Mouse (Mus musculus): ENCODE results near the gene Rab4a.

The Rab4a gene

GRCm38 (mm10) chr8:123805718-123806373 lies at the start of gene Rab4a:
Rab4a (plus strand) TSS chr8:123805985.
- DNase-seq: peak; percentile 94 to 95

GRCm38 (mm10) chr8:123756901-123757300 lies 48.9 kb upstream of the Rab4a start:
- DNase-seq: no peak

DNA sequence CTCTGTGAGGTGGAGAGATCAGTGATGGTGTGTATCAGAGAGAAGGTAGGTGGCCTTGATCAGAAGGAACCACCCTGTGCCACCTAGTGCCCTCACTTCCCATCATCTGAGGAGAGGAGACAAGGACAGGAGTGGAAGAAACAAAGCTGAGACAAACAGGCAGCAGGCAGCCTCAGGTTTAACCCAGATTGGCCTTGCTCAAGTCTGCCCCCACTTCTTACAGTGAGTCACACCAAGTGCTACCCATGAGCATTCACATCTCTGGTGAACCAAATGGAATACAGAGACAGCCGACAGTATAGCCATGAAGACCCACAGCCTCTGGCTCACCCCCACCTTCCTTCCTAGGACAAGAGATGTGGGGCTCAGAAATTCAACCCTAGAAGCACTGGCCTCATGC lies 46.9 kb upstream of the Rab4a start:
- no peak for DNase-seq

GRCm38 (mm10) chr8:123759933-123760332 lies 45.9 kb upstream of the Rab4a start:
- peak; percentile 34 to 43 for DNase-seq

GRCm38 (mm10) chr8:123760579-123760978 lies 45.2 kb upstream of the Rab4a start:
- DNase-seq: no peak

DNA sequence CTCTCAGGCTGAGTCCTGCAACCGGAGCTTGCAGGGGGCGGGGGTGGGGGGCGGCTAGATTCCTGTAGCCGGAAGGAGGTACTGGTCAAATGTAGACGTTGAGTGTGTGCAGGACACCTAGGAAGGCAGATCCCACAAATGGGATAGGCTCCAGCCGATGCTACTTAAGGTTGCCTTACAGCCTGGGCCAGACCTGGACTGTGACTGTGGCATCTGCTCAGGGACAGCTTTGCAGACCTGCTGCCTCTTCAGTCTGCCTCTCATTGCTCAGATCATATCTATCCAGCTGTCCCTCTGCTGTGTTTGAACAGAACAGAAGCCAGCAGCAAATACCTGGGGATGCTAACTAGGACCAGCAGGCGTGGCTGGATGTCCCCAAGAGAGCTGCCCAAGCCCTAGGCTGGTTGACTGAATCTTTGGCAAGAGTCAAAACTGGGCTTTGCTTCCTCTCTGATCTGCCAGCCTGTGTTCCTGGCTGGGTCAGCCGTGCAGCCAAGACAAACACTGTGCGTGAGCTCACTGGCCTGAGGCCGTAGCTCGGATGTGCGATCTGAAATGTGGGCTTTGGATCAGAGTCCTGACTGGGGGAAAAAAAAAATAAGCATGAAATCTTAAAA lies 44.4 kb upstream of the Rab4a start:
- DNase-seq: peak; percentile 76 to 80

DNA sequence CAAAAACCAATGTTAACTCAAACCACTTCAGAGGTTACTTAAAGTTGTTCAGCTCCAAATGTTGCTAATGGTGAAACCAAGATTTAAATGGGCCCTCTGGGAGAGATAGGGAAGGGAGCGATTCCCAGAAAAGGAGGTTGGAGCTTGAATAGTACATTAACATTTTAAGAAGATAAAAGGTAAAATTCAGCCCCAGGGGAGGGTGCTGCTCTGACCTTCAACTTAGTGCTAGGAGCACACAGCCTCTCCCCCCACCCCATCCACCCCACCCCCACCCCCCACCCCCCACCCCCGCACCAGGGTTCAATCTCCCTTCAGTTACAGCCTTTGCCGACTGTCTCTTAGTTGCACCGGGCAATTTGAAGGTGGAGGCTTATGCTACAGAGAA lies 43.9 kb upstream of the Rab4a start:
- DNase-seq: no peak

DNA sequence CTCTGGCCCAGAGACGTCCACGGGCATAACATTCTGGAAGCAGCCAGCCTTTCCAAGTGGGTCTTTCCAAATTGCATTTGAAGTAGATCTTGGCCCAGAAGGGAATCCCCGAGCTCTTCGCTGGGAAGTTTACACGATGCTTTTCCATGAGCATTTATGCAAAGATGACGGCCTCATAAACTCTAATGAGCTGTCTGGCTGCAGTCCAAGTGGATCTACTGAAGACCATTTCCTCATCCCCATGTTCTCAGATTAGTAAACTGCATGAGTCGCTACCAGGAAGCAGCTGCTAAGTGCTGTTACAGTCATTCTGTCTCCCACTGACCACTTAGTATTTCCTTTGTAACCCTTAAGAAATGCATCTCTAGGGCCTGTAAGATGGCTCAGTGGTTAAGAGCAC lies 42.4 kb upstream of the Rab4a start:
- DNase-seq: peak; percentile 34 to 48

GRCm38 (mm10) chr8:123764671-123765070 lies 41.1 kb upstream of the Rab4a start:
- peak; percentile 62 to 68 for DNase-seq

DNA sequence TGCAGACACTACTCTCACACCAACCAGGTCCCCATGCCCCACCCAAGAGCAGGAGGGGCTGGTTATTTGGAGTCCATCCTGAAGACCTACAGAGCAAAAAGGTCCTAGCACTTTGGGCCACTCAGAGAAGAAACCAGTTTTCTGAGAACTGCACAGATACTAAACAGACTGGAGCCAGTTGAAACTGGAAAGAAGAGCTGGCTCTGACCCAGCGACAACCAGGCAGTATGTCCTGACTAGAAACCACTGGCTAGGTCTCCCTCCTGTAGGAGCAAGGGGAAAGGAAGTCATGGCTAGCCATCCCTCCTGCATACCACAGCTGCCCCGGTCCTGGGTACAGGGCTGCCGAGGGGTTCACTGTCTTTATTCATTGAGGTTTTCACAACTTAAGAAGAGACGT lies 39.3 kb upstream of the Rab4a start:
- DNase-seq: no peak

- DNase-seq: no peak
Observed at GRCm38 (mm10) chr8:123767874-123768273, 37.9 kb upstream of the Rab4a start.

DNA sequence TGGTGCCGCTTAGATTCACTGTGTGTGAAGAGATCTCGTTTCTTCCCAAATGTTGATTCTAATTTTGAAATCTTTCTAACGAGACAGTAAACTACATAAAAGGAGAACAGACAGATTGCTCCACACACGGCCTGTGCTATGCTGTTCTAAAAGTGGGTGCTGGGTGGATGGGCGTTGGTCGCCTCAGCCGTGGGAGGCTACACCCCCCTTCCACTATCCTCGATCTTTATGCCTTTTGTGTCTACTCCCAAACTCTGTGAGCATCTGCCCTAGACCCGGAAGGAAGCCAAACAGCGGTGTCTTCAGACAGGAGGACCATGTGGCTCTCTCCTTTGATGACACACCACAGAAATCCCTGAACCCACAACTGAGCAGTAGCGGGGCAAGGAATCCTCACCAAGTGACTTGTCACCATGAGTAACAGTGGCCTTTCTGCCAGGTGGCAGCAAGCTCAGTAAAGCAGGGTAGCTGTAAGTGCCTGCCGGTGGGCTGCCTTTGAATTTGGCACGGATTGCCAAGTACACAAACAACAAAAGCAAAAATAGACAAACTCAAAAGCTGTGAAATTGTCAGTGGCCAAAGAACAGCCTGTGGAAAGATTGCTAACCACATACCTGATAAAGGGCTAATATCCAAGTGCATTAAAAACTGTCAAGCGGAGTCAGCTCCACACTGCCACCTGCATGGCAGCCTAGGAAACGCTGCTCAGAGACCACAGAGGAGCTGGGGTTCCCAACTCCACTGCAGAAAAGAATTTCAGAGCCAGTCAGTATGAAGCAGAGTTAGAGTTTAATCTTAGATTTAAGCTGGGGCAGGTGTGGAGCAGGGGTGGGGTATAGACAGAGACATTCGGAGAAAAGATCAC lies 37.1 kb upstream of the Rab4a start:
- peak; percentile 84 for DNase-seq

DNA sequence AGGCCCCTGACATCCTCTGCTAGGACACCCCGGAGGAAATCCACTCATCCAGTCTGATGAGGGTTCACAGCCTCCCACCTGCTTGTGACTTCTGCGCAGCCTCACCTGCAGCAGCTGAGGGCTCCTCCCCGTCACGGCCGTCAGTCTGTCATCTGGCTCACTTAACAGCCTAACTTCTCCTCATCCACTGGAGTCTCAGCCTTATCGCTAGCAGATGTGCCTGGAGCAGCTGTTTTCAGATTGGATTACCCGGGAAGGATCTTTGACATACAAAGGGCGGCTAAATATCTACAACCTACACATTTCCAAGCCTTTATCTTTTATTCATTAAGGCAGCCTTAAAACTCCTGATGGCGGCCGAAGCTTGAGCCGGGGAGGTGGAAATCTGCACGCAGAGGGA lies 32.3 kb upstream of the Rab4a start:
- DNase-seq: no peak

DNA sequence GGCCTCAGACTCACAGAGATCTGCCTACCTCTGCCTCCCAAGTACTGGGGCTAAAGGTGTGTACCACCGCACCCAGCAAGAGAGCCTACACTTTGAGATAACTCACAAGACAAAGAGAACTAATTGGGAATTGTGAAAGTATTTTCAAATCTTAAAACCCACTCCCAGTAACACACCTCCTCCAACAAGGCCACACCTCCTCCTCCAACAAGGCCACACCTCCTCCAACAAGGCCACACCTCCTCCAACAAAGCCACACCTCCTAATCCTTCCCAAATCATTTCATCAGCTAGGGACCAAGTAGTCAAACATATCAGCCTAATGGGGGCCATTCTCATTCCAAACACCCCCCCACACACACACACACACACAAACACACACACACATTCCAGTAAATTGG lies 31.3 kb upstream of the Rab4a start:
- DNase-seq: no peak

DNA sequence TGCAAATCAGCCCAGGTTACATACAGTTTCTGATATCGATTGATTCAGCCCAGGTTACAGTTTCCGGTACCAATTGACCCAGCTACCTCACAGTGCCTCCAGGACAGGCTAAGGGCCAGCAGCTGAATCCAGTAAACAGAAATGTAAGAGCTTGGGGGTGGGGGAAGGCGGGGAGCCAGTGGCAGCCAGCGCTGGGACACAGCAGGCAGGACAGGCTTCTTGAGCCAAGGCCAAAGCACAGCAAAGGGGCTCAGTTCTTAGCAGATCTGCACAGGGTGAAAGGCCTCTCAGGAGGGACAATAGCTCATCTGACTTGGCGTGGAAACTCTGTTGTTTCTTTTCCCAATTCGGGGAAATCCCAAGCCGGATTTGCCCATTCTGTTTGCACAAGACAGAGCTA lies 28.5 kb upstream of the Rab4a start:
- peak; percentile 42 to 43 for DNase-seq

DNA sequence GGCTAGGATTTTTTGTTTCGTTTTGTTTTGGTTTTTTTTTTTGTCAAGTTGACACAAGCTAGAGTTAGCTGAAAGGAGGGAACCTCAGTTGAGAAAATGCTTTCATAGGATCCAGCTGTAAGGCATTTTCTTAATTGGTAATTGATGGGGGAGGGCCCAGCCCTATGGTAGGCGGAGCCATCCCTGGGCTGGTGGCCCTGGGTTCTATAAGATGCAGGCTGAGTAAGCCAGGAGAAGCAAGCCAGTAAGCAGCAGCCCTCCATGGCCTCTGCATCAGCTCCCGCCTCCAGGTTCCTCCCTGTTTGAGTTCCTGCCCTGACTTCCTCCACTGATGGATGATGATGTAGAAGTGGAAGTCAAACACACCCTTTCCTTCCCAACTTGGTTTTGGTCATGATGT lies 25.3 kb upstream of the Rab4a start:
- DNase-seq: no peak

- no peak for DNase-seq
Observed at GRCm38 (mm10) chr8:123781256-123781655, 24.5 kb upstream of the Rab4a start.

DNA sequence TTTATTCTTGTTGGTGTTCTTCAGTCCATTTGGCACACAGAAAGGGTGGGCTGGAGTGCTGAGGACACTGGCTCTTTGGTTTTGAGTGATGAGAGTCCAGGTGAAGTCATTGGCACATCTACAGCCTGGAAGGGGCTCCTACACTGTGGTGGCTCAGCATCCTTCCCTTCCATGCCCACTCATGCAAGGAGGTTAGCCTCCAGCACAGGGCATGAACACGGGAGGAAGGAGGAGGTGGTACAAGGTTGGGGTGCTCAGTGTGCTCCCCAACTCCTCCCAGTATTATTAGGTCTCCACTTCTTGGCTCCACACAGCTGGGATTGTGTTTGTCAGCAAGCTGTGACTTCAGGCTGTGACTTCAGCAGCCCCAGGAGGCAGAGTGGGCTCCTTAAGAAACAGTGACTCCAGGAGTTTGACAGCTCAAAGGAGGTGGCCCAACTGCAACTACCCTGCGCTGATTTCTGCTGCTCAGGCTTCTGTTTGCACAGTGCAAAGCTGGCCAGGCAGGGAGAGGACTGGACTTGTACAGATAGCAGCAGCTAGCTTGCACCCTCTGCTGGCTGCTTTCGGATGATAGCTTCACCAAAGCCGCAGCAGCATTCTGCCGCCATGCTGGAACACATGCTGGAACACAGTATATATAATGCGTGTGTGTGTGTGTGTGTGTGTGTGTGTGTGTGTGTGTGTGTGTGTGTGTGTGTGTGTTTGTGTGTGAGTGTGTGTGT lies 22.1 kb upstream of the Rab4a start:
- peak; percentile 92 to 94 for DNase-seq

- DNase-seq: peak; percentile 33 to 55
Observed at GRCm38 (mm10) chr8:123786166-123786565, 19.6 kb upstream of the Rab4a start.

GRCm38 (mm10) chr8:123786644-123787043 lies 19.1 kb upstream of the Rab4a start:
- peak in 1 of 2 experiments; percentile 26 for DNase-seq

DNA sequence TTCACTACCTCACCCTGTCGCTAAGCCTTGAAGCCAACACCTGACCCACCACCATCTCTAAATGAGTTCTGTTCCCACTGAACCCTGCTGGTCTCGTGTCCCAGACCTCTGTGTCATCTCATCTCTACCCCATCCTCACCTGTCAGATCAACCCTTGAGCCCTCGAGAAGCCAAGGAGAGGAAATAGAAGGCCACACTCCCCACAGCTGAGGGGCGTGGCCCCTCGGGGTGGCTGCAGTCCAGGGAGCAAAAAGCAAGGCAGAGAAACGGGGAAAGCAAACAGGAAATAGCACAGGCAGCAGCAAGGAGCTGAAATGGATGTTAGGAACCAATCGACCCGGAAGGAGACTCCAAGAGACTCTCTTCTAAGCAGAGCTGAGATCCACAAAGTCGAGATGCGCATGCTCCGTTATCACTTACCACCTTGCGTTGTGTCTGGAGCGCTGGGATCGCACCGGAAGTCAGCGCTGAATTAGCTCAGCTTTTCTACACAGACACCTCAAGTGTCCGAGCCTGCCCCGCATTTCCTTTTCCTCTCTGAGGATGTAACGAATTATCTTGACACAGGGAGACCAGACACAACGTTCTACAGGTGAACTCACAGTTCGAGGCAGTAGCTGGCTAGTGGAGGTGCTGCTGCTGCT lies 18.4 kb upstream of the Rab4a start:
- peak in 1 of 2 experiments; percentile 40 for DNase-seq

- peak; percentile 81 to 87 for DNase-seq
Observed at GRCm38 (mm10) chr8:123788416-123789170, 17.2 kb upstream of the Rab4a start.

Data from cerebellum, postnatal 14 days (tissue).